Mouse (Mus musculus) midbrain, embryonic 14.5 days (tissue): Measurements from ENCODE around the gene Pdk2. TPM values are rescaled to one million over a fixed set of nuclear protein-coding genes. Genes with fewer than 3 reads are reported as not detected.
"Not testable (repeated sequence)": the region's sequence is repeated elsewhere in the genome, so short reads cannot be mapped to it uniquely, and the experiment has no call there.

Experiments
- ATAC-seq: fragments of 200-750 bp; cut with Nextera tagmentation; 2 replicates; pipeline ENCODE4 v1.8.0; 2017; ENCODE audit warnings: moderate number of reproducible peaks, moderate library complexity; ENCODE audit not compliant: low FRiP score, low TSS enrichment
- DNase-seq: peaks from one replicate; pipeline ENCODE4 v3.0.0-alpha.2; 2015
- H3K27ac ChIP-seq: fragments of 300-500 bp; sonication (generic); replicated peaks from 2 replicates; pipeline ENCODE4 v1.5.1; 2014; ENCODE audit warnings: mild to moderate bottlenecking, low read depth, low read length, moderate library complexity
- H3K27me3 ChIP-seq: fragments of 300-500 bp; sonication (generic); 2 replicates; pipeline ENCODE4 v1.6.1; 2014; ENCODE audit warnings: low read length, control low read depth, mixed read lengths; ENCODE audit not compliant: control insufficient read depth, insufficient read depth
- H3K36me3 ChIP-seq: fragments of 300-500 bp; sonication (generic); 2 replicates; pipeline ENCODE4 v1.6.1; 2014; ENCODE audit warnings: low read length, control low read depth; ENCODE audit not compliant: control insufficient read depth, insufficient read depth
- H3K4me1 ChIP-seq: fragments of 300-500 bp; sonication (generic); 2 replicates; pipeline ENCODE4 v1.6.1; 2014; ENCODE audit warnings: mild to moderate bottlenecking, antibody characterized with exemption, low read length, control low read depth; ENCODE audit not compliant: control insufficient read depth, insufficient read depth
- H3K4me2 ChIP-seq: fragments of 300-500 bp; sonication (generic); 2 replicates; pipeline ENCODE4 v1.6.1; 2014; ENCODE audit warnings: mild to moderate bottlenecking, low read length, moderate library complexity
- H3K4me3 ChIP-seq: fragments of 300-500 bp; sonication (generic); replicated peaks from 2 replicates; pipeline ENCODE4 v1.5.1; 2014; ENCODE audit warnings: low read depth, low read length
- H3K9ac ChIP-seq: fragments of 300-500 bp; sonication (generic); replicated peaks from 2 replicates; pipeline ENCODE4 v1.6.1; 2014; ENCODE audit warnings: mild to moderate bottlenecking, low read length, moderate library complexity
- H3K9me3 ChIP-seq: fragments of 300-500 bp; sonication (generic); 2 replicates; pipeline ENCODE4 v1.6.1; 2016; ENCODE audit warnings: low read length, control low read depth, mixed read lengths; ENCODE audit not compliant: control insufficient read depth
- WGBS: fragments of 180-500 bp; shearing (Covaris S2); extraction: QIAGEN DNeasy Blood & Tissue Kit; methylation state at CpG from one replicate; pipeline ENCODE4 v1.1.7; 2014; 5-methylcytosine and 5-hydroxymethylcytosine counted together
- polyA plus RNA-seq: library from polyadenylated mRNA; unstranded; fragments of >200 nt; fragmentation: Nextera tagmentation; extraction: Ambion mirVana; gene quantifications from 2 replicates; pipeline ENCODE4 v1.2.1, GENCODE M21; 2014

Pdk2 gene
- polyA plus RNA-seq, 1 experiment from 2014 or later, result 22.7 TPM

GRCm38 (mm10) chr11:95010841-95011403 is 30.2 kb downstream of the Pdk2 start:
- not testable (repeated sequence) for ATAC-seq

GRCm38 (mm10) chr11:95010141-95010739 is 30.9 kb downstream of the Pdk2 start:
- H3K27ac ChIP-seq, result peak overlapping the region; percentile 99
- WGBS, result under 1% methylated on average over 40 of the region's 40 CpGs
- no peaks in the 10 kb centered on the region for H3K9me3 ChIP-seq
- H3K4me2 ChIP-seq, result peak overlapping the region; percentile 77
- peaks cover 60% of the 10 kb centered on the region for H3K4me1 ChIP-seq
- ATAC-seq, result peak; percentile 61
- peak; percentile 78 for DNase-seq
- peaks cover 21% of the 10 kb centered on the region for H3K36me3 ChIP-seq
- peak overlapping the region; percentile 99 for H3K9ac ChIP-seq
- H3K4me3 ChIP-seq, result peak overlapping the region; percentile 97
- H3K27me3 ChIP-seq, result no peaks in the 10 kb centered on the region

More at GRCm38 (mm10) chr11:95010841-95011403, 30.2 kb downstream of the Pdk2 start:
- peaks cover 21% of the 10 kb centered on the region for H3K36me3 ChIP-seq
- H3K27ac ChIP-seq, result peak overlapping the region; percentile 99
- H3K4me3 ChIP-seq, result peak overlapping the region; percentile 97
- H3K9me3 ChIP-seq, DNase-seq, H3K27me3 ChIP-seq: not testable (repeated sequence)
- peaks cover 62% of the 10 kb centered on the region for H3K4me1 ChIP-seq
- H3K9ac ChIP-seq, result peak overlapping the region; percentile 99
- H3K4me2 ChIP-seq, result peak overlapping the region; percentile 77
- WGBS, result 1% methylated on average over 4 of the region's 4 CpGs

- Histone ChIP-seq H3K27ac (peak within 1 kb of the TSS; percentile 99), H3K4me3 (peak within 1 kb of the TSS; percentile 97), H3K9ac (peak within 1 kb of the TSS; percentile 99), H3K36me3 (peaks cover 21% of the 10 kb centered on the region), H3K9me3 (no peaks in the 10 kb centered on the region), H3K4me2 (peak within 1 kb of the TSS; percentile 77), H3K27me3 (no peaks in the 10 kb centered on the region), H3K4me1 (peaks cover 55% of the 10 kb centered on the region)
- under 1% methylated on average over 32 of the region's 32 CpGs for WGBS
- DNase-seq (peak; percentile 90), ATAC-seq (peak; percentile 74)
Measured at GRCm38 (mm10) chr11:95009629-95010014, 31.5 kb downstream of the Pdk2 start, which contains the start of gene Samd14. Gene Samd14 (plus strand): TSS chr11:95009879.

- H3K27ac ChIP-seq, result peak overlapping the region; percentile 99
- H3K4me1 ChIP-seq, result peaks cover 50% of the 10 kb centered on the region
- H3K4me2 ChIP-seq, result peak overlapping the region; percentile 77
- H3K36me3 ChIP-seq, result peaks cover 21% of the 10 kb centered on the region
- ATAC-seq, result peak; percentile 3
- no peaks in the 10 kb centered on the region for H3K27me3 ChIP-seq
- H3K9me3 ChIP-seq, result no peaks in the 10 kb centered on the region
- peak overlapping the region; percentile 99 for H3K9ac ChIP-seq
- peak; percentile 66 for DNase-seq
- H3K4me3 ChIP-seq, result peak overlapping the region; percentile 97
- WGBS, result 30% methylated on average over 15 of the region's 15 CpGs
Measured at GRCm38 (mm10) chr11:95008661-95009628, 32.2 kb downstream of the Pdk2 start.

- no peak overlapping the region for H3K27ac ChIP-seq
Measured at GRCm38 (mm10) chr11:95007418-95007817, 33.7 kb downstream of the Pdk2 start.

GRCm38 (mm10) chr11:95006525-95007219 is 34.5 kb downstream of the Pdk2 start:
- Histone ChIP-seq H3K36me3 (peaks cover 43% of the 10 kb centered on the region), H3K27me3 (no peaks in the 10 kb centered on the region), H3K9me3 (no peaks in the 10 kb centered on the region), H3K9ac (peak overlapping the region; percentile 59), H3K4me1 (peaks cover 30% of the 10 kb centered on the region), H3K4me3 (peak overlapping the region; percentile 34), H3K27ac (peak overlapping the region; percentile 84), H3K4me2 (peak overlapping the region; percentile 81)
- ATAC-seq (peak; percentile 44; the same call in 1 of the 2 replicates), DNase-seq (peak; percentile 92)
- WGBS, result 2% methylated on average over 27 of the region's 27 CpGs

More at GRCm38 (mm10) chr11:95007418-95007817, 33.7 kb downstream of the Pdk2 start:
- Histone ChIP-seq H3K9ac (no peak overlapping the region), H3K9me3 (no peaks in the 10 kb centered on the region), H3K4me1 (peaks cover 38% of the 10 kb centered on the region), H3K36me3 (peaks cover 35% of the 10 kb centered on the region), H3K4me3 (no peak overlapping the region), H3K27me3 (no peaks in the 10 kb centered on the region), H3K4me2 (peak overlapping the region; percentile 81)
- no peak for ATAC-seq
- WGBS, result 83% methylated on average over 3 of the region's 3 CpGs
- no peak for DNase-seq

GRCm38 (mm10) chr11:95006038-95006437 is 35.1 kb downstream of the Pdk2 start:
- peak overlapping the region; percentile 59; the same call in 1 of the 2 replicates for H3K9ac ChIP-seq
- H3K4me3 ChIP-seq, result peak overlapping the region; percentile 34; the same call in 1 of the 2 replicates
- H3K4me2 ChIP-seq, result peak overlapping the region; percentile 81
- peaks cover 27% of the 10 kb centered on the region for H3K4me1 ChIP-seq
- H3K27me3 ChIP-seq, result no peaks in the 10 kb centered on the region
- ATAC-seq (no peak), DNase-seq (no peak)
- 31% methylated on average over 4 of the region's 4 CpGs for WGBS
- H3K9me3 ChIP-seq, result no peaks in the 10 kb centered on the region
- peak overlapping the region; percentile 84 for H3K27ac ChIP-seq
- H3K36me3 ChIP-seq, result peaks cover 47% of the 10 kb centered on the region

- Histone ChIP-seq H3K9ac (no peak overlapping the region), H3K27me3 (no peaks in the 10 kb centered on the region), H3K9me3 (no peaks in the 10 kb centered on the region), H3K27ac (peak overlapping the region; percentile 1; the same call in 1 of the 2 replicates), H3K36me3 (peaks cover 59% of the 10 kb centered on the region), H3K4me2 (no peak overlapping the region), H3K4me3 (no peak overlapping the region), H3K4me1 (peaks cover 35% of the 10 kb centered on the region)
- DNase-seq (no peak), ATAC-seq (no peak)
- 63% methylated on average over 6 of the region's 6 CpGs for WGBS
Measured at GRCm38 (mm10) chr11:95004937-95005198, 36.3 kb downstream of the Pdk2 start.
